Mouse (Mus musculus): ENCODE data around the gene Wdr45b.
"Not testable (repeated sequence)": the region's sequence is repeated elsewhere in the genome, so short reads cannot be mapped to it uniquely, and the experiment has no call there.

- not testable (repeated sequence) for TF ChIP-seq CTCF (IDR thresholded peaks at IDR 0.05; ENCODE audit: low read depth, low read length); GATA2 (IDR thresholded peaks at IDR 0.05; ENCODE audit: borderline replicate concordance, low read depth, low read length); GATA1 (IDR thresholded peaks at IDR 0.05; ENCODE audit: borderline replicate concordance, low read length); POLR2AphosphoS5 (IDR thresholded peaks at IDR 0.05; ENCODE audit: insufficient replicate concordance, low read depth, low read length); TAL1 (conservative IDR thresholded peaks at IDR 0.05; ENCODE audit: low read depth, low read length)
Measured at GRCm38 (mm10) chr11:121342423-121342822, 11.8 kb downstream of the Wdr45b start.

Measured in G1E (cell line).